Mouse (Mus musculus): ENCODE results near the gene Cyp2c23. TPM values are rescaled to one million over a fixed set of nuclear protein-coding genes. Genes with fewer than 3 reads are reported as not detected.

Gene Cyp2c23
- polyA plus RNA-seq (2017; shearing (Covaris generic)), result not detected

DNA sequence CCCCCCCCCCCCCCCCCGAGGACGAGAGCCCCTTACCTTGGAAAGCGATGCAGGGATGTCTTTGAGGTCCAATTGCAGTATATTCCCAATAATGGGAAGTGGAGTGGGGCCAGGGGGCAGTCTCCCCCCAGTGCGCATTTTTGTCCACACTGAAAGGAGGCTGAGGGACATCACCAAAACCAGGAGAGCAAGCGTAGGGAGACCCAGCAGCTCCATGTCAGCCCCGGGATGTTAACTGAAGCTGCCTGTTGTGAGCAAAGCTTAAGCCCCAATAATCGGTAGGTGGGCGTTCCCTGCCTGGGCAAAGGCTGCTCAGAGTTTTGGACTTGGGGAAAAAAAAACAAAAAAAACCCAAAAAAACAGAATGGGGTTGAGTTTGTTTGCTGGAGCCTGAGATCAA lies at the start of gene Cyp2c23:
Gene Cyp2c23 (minus strand): TSS at position 237 of the 400 bp plus-strand sequence.

DNA sequence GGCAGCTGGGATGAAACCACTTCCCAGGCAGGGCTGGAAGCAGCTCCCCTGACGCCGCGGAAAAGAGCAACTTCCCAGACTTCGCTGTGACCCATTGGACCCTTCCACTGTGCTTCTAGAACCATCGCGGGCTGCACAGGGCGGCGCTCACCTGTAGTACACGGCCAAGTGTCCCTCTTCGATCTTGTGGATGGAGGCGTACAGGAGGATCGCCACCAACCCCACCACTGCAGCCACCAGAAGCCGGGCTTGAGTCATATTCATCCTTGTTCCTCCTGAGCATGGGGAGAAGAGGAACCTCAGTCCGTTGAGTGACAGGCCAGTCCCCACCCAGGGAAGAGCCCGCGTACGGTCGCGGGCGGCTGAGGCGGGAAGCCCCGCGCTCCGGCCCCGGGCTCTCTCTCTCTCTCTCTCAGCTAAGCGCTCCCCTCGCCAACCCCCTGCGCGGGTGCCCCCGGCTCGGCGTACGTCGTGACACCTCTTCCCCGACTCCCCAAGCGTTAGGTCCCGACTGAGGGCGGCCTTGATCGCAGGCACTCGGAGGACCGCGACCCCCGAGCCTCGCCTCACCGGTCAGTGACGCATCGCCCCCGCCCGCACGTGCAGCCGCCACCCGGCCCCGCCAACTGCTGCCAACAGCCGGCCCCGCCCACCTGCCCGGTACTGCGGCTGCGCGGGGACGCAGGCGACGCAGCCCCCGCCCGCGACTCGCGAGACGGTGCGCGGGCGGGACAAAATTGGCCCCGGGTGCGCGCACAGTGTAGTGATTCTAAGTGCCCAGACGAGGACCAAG lies 40.3 kb upstream of the Cyp2c23 start, which contains the start of gene Erlin1:
Gene Erlin1 (minus strand): TSS at position 665 of the 793 bp plus-strand sequence.

DNA sequence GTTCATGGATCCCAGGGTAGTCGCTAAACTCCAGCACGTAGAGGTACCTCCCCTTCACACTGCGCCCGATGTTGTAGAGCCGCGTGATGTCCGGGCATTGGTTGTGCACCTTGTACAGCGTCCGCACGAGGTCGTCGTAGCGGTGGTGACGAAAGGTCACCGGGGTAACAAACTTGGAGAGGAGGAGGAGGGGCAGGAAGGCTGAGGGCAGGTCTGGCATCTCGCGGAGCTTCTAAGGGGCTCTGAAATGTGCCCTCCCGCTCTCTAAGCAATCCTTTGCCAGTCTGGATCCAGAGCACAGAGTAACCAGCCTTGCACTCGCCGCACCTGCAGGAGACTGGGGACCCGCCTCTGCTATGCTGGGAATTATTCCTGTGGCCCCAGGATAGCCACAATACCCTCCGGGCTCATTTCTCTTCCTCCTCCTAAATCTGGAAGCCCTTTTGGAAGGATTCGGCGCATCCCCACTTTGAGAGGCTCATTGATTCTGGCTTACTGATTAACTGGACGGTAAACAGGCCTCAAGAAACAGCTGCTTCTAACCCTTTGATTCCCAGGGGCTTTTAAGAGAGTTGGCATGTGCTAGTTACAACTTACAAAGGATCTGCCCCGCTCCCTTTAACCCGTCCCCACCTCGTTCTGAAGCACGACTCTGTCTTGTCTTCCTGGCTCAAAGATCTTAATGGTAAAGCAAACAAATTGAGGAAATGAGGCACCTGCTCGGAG lies 42.8 kb downstream of the Cyp2c23 start, which contains the start of gene Cpn1:
Gene Cpn1 (minus strand): TSS at position 488 of the 726 bp plus-strand sequence.

Other genes with a start within 250 kb of the Cyp2c23 start
- not detected for gene Abcc2, start 247.0 kb downstream of the Cyp2c23 start, polyA plus RNA-seq (2017; shearing (Covaris generic))
- 7.3 TPM for gene Dnmbp, start 89.0 kb downstream of the Cyp2c23 start, polyA plus RNA-seq (2017; shearing (Covaris generic))
- gene Cpn1, start 42.7 kb downstream of the Cyp2c23 start, polyA plus RNA-seq (2017; shearing (Covaris generic)), result not detected
- 6.0 TPM for gene Erlin1, start 40.6 kb upstream of the Cyp2c23 start, polyA plus RNA-seq (2017; shearing (Covaris generic))
- gene Chuk, start 78.3 kb upstream of the Cyp2c23 start, polyA plus RNA-seq (2017; shearing (Covaris generic)), result 25.3 TPM
- gene Cwf19l1, start 106.7 kb upstream of the Cyp2c23 start, polyA plus RNA-seq (2017; shearing (Covaris generic)), result 45.0 TPM
- 141 TPM for gene Bloc1s2, start 117.2 kb upstream of the Cyp2c23 start, polyA plus RNA-seq (2017; shearing (Covaris generic))
- not detected for gene Pkd2l1, start 163.2 kb upstream of the Cyp2c23 start, polyA plus RNA-seq (2017; shearing (Covaris generic))
- not detected for gene Scd3, start 174.1 kb upstream of the Cyp2c23 start, polyA plus RNA-seq (2017; shearing (Covaris generic))

All from CD4-positive, CD25-positive, alpha-beta regulatory T cell, adult 9 weeks (primary cell).